Mouse (Mus musculus) midbrain, embryonic 10.5 days (tissue): ENCODE measurements around the gene Pnma3. TPM values are rescaled to one million over a fixed set of nuclear protein-coding genes. Genes with fewer than 3 reads are reported as not detected.

Experiments
- polyA plus RNA-seq: library from polyadenylated mRNA; unstranded; fragments of >200 nt; fragmentation: Nextera tagmentation; extraction: Ambion mirVana; gene quantifications from 2 replicates; pipeline ENCODE4 v1.2.1, GENCODE M21; 2016

Pnma3 gene
- polyA plus RNA-seq, 1 experiment from 2014 or later = 0.37 TPM

Other genes with a start within 250 kb of the Pnma3 start
- gene Gabrq, start 239.6 kb upstream of the Pnma3 start, polyA plus RNA-seq = 0.39 and 0.83 TPM in 2 replicates
- gene Cetn2, start 146.4 kb upstream of the Pnma3 start, polyA plus RNA-seq = 104 and 105 TPM in 2 replicates
- 44.1 and 47.3 TPM in 2 replicates for gene Nsdhl, start 146.2 kb upstream of the Pnma3 start, polyA plus RNA-seq
- gene Zfp185, start 77.4 kb upstream of the Pnma3 start, polyA plus RNA-seq = 2.6 and 3.2 TPM in 2 replicates
- gene Pnma5, start 27.7 kb upstream of the Pnma3 start, polyA plus RNA-seq = 0.06 TPM in 1 of 2 replicates, not detected in the other
- 0.52 and 0.68 TPM in 2 replicates for gene Xlr4a, start 17.7 kb downstream of the Pnma3 start, polyA plus RNA-seq
- gene Xlr3a, start 32.3 kb downstream of the Pnma3 start, polyA plus RNA-seq = 2.0 and 3.4 TPM in 2 replicates
- 0.12 and 0.29 TPM in 2 replicates for gene Gm14685, start 52.3 kb downstream of the Pnma3 start, polyA plus RNA-seq
- not detected in 2 replicates for gene Xlr5b, start 84.0 kb downstream of the Pnma3 start, polyA plus RNA-seq
- gene DXBay18, start 84.7 kb downstream of the Pnma3 start, polyA plus RNA-seq = 0.09 TPM in 1 of 2 replicates, not detected in the other
- gene Spin2d, start 112.2 kb downstream of the Pnma3 start, polyA plus RNA-seq = not detected in 2 replicates
- 11.0 and 12.2 TPM in 2 replicates for gene Xlr3b, start 127.4 kb downstream of the Pnma3 start, polyA plus RNA-seq
- 0.31 and 0.55 TPM in 2 replicates for gene Xlr4b, start 149.5 kb downstream of the Pnma3 start, polyA plus RNA-seq
- 14.8 and 16.4 TPM in 2 replicates for gene F8a, start 163.5 kb downstream of the Pnma3 start, polyA plus RNA-seq
- not detected in 2 replicates for gene Xlr4c, start 178.3 kb downstream of the Pnma3 start, polyA plus RNA-seq
- gene Xlr3c, start 200.6 kb downstream of the Pnma3 start, polyA plus RNA-seq = not detected in 2 replicates
- not detected in 2 replicates for gene Xlr5a, start 228.2 kb downstream of the Pnma3 start, polyA plus RNA-seq
- gene Xlr5c, start 228.2 kb downstream of the Pnma3 start, polyA plus RNA-seq = not detected in 2 replicates